Mouse (Mus musculus) thymus, adult 2 months (tissue): ENCODE data around the gene 1700067K01Rik. TPM values are rescaled to one million over a fixed set of nuclear protein-coding genes. Genes with fewer than 3 reads are reported as not detected.
A peak's percentile ranks its signal among the peaks of the same experiment; 100 is the strongest.

Experiments
- DNase-seq: peaks from one replicate; pipeline ENCODE4 v3.0.0; 2021
- H3K27ac ChIP-seq: fragments of 200-500 bp; 2 replicates; pipeline ENCODE4 v1.5.1; 2012; ENCODE audit warnings: low read length, control low read depth; ENCODE audit not compliant: control insufficient read depth, insufficient read depth
- H3K27me3 ChIP-seq: fragments of 200-500 bp; 2 replicates; pipeline ENCODE4 v1.6.1; 2012; ENCODE audit warnings: mild to moderate bottlenecking, low read length, moderate library complexity, mixed read lengths; ENCODE audit not compliant: control insufficient read depth, insufficient read depth
- H3K36me3 ChIP-seq: fragments of 200-500 bp; 2 replicates; pipeline ENCODE4 v1.6.1; 2012; ENCODE audit warnings: mild to moderate bottlenecking, low read length, moderate library complexity; ENCODE audit not compliant: control insufficient read depth, insufficient read depth
- H3K4me1 ChIP-seq: fragments of 200-500 bp; replicated peaks from 2 replicates; pipeline ENCODE4 v1.6.1; 2012; ENCODE audit warnings: low read length; ENCODE audit not compliant: control insufficient read depth, insufficient read depth
- H3K4me3 ChIP-seq: fragments of 200-500 bp; 2 replicates; pipeline ENCODE4 v1.5.1; 2012; ENCODE audit warnings: mild to moderate bottlenecking, low read length, control low read depth, moderate library complexity; ENCODE audit not compliant: control insufficient read depth, insufficient read depth
- CTCF ChIP-seq: fragments of 200-500 bp; IDR thresholded peaks from 2 replicates; pipeline ENCODE4 v1.5.1; 2012; ENCODE audit warnings: mild to moderate bottlenecking, control low read depth, low read length, moderate library complexity, borderline replicate concordance; ENCODE audit not compliant: control insufficient read depth, poor library complexity, insufficient read depth; ENCODE audit errors: extremely low read depth
- POLR2A ChIP-seq: fragments of 200-500 bp; IDR thresholded peaks from 2 replicates; pipeline ENCODE4 v1.6.1; 2012; ENCODE audit warnings: mild to moderate bottlenecking, low read length, control low read depth, moderate library complexity; ENCODE audit not compliant: control insufficient read depth, poor library complexity, insufficient read depth; ENCODE audit errors: extremely low read depth
- WGBS: fragments of 180-500 bp; shearing (Covaris S2); methylation state at CpG from one replicate; pipeline ENCODE4 v1.1.7; 2018; 5-methylcytosine and 5-hydroxymethylcytosine counted together
- polyA plus RNA-seq: library from polyadenylated mRNA; depleted of rRNA; stranded (reverse); fragments of >200 nt; gene quantifications from 2 replicates; pipeline ENCODE4 v1.2.3, GENCODE M21; 2012

The 1700067K01Rik gene
- polyA plus RNA-seq, 1 experiment = 1.1 TPM

DNA sequence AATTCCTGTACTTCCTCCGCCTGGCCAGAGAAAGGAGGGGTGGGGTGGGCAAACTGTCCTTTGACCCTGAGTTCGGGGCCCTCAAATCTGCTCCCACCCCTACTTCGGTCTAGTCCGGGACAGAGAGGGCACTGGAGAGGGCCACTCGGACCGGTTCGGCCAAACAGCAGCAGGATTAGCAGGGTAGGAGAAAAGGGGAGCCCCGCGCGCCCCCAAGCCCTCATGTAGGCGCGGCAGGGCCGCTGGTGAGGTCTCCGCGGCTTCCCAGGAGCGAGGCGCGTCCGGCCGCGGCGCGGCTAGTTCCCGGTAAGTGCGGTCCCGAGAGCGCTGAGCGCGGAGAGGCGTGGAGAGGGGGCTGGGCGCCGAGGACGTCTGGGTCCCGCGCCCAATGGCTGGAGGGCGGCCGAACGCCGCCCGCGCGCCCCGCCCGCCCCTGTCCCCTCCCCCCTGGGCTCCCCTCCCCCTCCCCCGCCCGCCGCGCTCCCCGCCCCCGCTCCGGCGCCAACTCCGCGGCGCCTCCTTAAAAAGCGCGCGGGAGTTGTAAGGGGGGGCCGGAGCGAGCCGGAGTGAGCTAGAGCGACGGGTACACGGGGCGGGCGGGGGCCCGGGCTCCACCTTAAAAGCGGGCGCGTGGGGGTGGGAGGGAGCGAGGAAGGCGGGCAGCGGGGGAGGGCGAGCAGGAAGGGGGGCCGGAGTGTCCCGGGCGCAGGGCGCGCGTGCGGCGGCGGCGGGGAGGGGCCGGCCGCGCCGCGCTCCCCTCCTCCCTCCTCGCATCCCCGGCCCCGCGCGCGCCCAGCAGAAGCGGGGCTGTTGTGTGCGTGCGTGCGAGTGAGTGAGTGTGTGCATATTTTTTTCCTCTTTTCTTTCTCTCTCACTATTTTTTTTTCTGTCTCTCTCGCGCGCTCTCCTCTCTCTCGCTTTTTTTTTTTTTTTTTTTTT lies 4.5 kb upstream of the 1700067K01Rik start:
- H3K4me1 ChIP-seq = peaks cover 19% of the 10 kb centered on the region
- under 1% methylated on average over 68 of the region's 103 CpGs for WGBS
- peak; percentile 75 for DNase-seq
- H3K27ac ChIP-seq = no peak overlapping the region; the same call in 1 of the 2 replicates
- peak overlapping the region; percentile 50 for H3K4me3 ChIP-seq
- no peaks in the 10 kb centered on the region for H3K27me3 ChIP-seq
- TF ChIP-seq POLR2A (0 out of 2 replicates have a peak, but pooled peaks have one; percentile 40), CTCF (0 out of 2 replicates have a peak, but pooled peaks have one; percentile 19)
- 0 out of 2 replicates have a peak, but pooled peaks cover under 1% of the 10 kb centered on the region for H3K36me3 ChIP-seq

DNA sequence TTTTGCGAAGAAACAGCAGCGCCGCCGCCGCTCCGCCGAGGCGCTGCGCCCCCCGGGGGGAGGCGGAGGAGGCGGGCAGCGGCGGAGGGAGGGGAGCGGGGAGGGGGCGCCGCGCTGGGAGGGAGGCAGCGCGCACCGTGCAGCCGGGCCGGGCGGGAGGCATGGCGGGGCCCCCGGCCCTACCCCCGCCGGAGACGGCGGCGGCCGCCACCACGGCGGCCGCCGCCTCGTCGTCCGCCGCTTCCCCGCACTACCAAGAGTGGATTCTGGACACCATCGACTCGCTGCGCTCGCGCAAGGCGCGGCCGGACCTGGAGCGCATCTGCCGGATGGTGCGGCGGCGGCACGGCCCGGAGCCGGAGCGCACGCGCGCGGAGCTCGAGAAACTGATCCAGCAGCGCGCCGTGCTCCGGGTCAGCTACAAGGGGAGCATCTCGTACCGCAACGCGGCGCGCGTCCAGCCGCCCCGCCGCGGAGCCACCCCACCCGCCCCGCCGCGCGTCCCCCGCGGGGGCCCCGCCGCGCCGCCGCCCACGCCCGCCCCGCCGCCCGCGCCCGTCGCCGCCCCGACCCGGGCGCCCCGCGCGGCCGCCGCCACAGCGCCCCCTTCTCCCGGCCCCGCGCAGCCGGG lies 3.7 kb upstream of the 1700067K01Rik start, which contains the start of gene Samd1:
Samd1 (plus strand) TSS at position 162 of the 631 bp plus-strand sequence.
- Histone ChIP-seq H3K4me3 (peak within 1 kb of the TSS; percentile 97), H3K27ac (no peak within 1 kb of the TSS; the same call in 1 of the 2 replicates), H3K36me3 (no peaks in the 10 kb centered on the region), H3K27me3 (no peaks in the 10 kb centered on the region), H3K4me1 (peaks cover 25% of the 10 kb centered on the region)
- 13% methylated on average over 110 of the region's 112 CpGs for WGBS
- peak; percentile 59 for DNase-seq
- TF ChIP-seq POLR2A (no peak), CTCF (no peak)

DNA sequence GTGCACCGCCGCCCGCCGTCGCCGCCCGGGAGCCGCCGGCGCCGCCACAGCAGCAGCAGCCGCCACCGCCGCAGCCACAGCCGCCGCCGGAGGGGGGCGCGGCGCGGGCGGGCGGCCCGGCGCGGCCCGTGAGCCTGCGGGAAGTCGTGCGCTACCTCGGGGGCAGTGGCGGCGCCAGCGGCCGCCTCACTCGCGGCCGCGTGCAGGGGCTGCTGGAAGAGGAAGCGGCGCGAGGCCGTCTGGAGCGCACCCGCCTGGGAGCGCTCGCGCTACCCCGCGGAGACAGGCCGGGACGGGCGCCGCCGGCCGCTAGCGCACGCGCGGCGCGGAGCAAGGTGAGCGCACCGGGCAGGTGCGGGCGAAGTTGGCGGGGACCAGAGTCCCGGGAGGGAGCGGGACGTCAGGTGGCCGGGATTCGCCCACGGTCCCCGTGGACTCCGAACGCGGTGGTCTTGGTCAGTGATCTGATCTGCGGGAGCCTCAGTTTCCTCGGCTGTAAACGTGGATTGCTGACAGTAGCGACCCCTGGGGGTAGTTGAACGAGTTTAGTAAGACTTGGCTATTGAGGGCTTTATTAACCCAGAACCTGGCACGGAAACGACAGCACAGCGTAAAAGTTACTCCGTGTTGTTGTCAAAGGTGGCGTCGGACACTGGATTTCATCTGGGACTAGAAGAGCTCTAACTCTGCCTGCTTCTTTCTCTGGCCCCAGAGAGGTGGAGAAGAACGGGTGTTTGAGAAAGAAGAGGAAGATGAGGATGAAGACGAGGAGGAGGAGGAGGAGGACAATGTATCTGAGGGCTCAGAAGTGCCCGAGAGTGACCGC lies 2.9 kb upstream of the 1700067K01Rik start:
- peak; percentile 80 for DNase-seq
- Histone ChIP-seq H3K4me3 (peak overlapping the region; percentile 97), H3K36me3 (no peaks in the 10 kb centered on the region), H3K27ac (no peak overlapping the region), H3K27me3 (no peaks in the 10 kb centered on the region), H3K4me1 (peaks cover 32% of the 10 kb centered on the region)
- WGBS = 18% methylated on average over 92 of the region's 92 CpGs
- 0 out of 2 replicates have a peak, but pooled peaks have one; percentile 38 for TF ChIP-seq POLR2A
- TF ChIP-seq CTCF = peak; percentile 82; the same call in 1 of the 2 replicates

DNA sequence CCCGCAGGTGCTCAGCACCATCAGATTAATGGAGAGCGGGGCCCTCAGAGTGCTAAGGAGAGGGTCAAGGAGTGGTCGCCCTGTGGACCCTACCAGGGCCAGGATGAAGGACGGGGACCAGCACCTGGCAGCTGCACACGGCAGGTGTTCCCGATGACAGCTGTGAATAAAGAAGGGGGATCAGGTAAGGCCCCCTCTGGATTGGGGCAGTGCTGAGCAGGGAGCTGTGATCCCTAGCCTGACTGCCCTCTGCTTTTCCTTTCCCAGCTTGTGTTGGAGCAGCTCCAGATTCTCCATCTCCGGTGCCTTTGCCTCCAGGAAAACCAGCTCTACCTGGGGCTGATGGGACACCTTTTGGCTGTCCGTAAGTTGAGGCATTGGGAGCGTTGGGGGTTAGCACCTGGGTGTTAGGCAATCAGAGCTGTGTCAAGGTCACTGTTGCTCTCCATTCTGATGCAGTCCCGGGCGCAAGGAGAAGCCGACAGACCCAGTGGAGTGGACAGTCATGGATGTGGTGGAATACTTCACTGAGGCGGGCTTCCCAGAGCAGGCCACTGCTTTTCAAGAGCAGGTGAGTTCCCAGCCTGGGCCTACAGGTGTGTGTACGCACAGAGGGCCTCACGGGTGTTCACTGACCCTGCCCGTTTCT lies 2.1 kb upstream of the 1700067K01Rik start:
- no peak overlapping the region for H3K27ac ChIP-seq
- peak overlapping the region; percentile 97 for H3K4me3 ChIP-seq
- no peaks in the 10 kb centered on the region for H3K36me3 ChIP-seq
- H3K27me3 ChIP-seq = no peaks in the 10 kb centered on the region
- DNase-seq = no peak
- peaks cover 37% of the 10 kb centered on the region for H3K4me1 ChIP-seq
- WGBS = 88% methylated on average over 16 of the region's 16 CpGs
- TF ChIP-seq POLR2A (no peak), CTCF (no peak)

DNA sequence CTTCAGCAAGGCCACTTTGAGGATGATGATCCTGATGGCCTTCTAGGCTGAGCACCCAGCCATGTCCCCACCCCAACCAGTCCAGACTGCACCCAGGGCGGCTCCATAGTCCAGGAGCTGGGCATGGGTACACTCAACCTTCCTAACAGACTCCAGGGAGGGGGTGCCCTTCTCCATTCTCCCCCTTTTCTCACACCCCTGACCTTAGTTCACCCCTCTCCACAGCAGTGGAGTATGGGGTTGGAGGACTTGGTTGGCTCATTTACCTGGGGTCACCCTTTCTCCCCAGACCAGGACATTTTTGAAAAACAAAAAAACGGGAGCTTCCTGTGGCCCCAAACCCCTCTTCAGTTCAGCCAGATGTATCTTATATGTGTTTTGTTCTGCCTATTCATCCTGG lies 1.5 kb upstream of the 1700067K01Rik start:
- H3K27ac ChIP-seq = no peak overlapping the region
- WGBS = 84% methylated on average over 2 of the region's 2 CpGs
- no peak for DNase-seq
- no peak overlapping the region for H3K4me3 ChIP-seq
- no peaks in the 10 kb centered on the region for H3K27me3 ChIP-seq
- H3K4me1 ChIP-seq = peaks cover 39% of the 10 kb centered on the region
- TF ChIP-seq CTCF (no peak), POLR2A (no peak)
- no peaks in the 10 kb centered on the region for H3K36me3 ChIP-seq
